ENCODE assay signal across 24 mouse cellular contexts in the genomic region with DNA sequence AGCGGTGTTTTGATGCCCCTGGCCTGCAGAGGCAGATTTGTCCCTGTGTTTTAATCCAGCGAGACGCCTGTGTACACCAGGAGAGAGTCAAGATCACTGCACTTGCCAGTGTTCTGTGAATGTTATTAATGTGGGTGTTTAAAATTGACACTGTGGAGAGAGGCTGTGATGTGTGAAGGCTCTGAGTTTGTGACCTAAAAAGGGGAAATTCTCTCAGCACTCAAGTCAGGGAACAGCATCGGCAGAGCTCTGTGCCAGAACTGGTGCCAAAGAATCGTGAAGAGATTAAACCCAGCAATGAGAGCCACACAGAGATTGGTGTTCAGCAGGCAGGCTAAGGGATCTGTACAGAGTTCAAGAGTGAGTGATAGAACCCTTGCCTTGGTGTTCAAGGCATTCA. TPM values are rescaled to one million over a fixed set of nuclear protein-coding genes. Genes with fewer than 3 reads are reported as not detected.
DNase-seq lines count a peak whose midpoint lies in the region; ATAC-seq and TF ChIP-seq lines count a peak whose summit lies in the region.
"Had no signal": no experiment of that assay in that cellular context is flagged by ENCODE, and none has a peak within 500 bp of the region (broad histone marks: within the 10 kb centered on the region; RNA-seq: fewer than 3 reads in every experiment).

No protein-coding gene starts in this region.

- no peak for TF ChIP-seq RAD21 in MEL (IDR thresholded peaks at IDR 0.05; ENCODE audit: low read depth, low read length)

- H3K36me3 ChIP-seq in MEL (ENCODE audit: control insufficient read depth in 1 of 2, insufficient read depth in 2 of 2, low read length in 2 of 2): peaks cover 0 to 6% of the 10 kb centered on the region in 2 experiments; a peak in 2 of 4 replicates
- no peaks in the 10 kb centered on the region for H3K36me3 ChIP-seq in hindbrain, embryonic 16.5 days (ENCODE audit: control insufficient read depth, insufficient read depth, low read length)
- H3K36me3 ChIP-seq: limb, embryonic 10.5 days; liver, embryonic 15.5 days; neural tube, embryonic 15.5 days had no signal

- no peak for DNase-seq in gastrocnemius, adult 2 months
- DNase-seq in gastrocnemius, postnatal 36 days: no peak
- peak; percentile 44 to 58 for DNase-seq in heart, postnatal 10 days
- DNase-seq in heart, adult 8-10 months (ENCODE audit: low spot score): no peak
- peak; percentile 33 for DNase-seq in MEL (ENCODE audit: low read depth, low spot score)
- peak; percentile 45 for DNase-seq in heart, postnatal 4 days
- DNase-seq in spleen, adult 18-20 months: no peak
- DNase-seq: adrenal gland, postnatal 36 days; cerebellum, adult 11-12 months; kidney, postnatal 25 days; liver; lung, postnatal 14 days; right cerebral cortex, adult 18-20 months; thymus, adult 18-20 months; thymus, postnatal 36 days had no signal

- no peak overlapping the region for H3K4me2 ChIP-seq in hindbrain, embryonic 16.5 days (ENCODE audit: low read length)
- H3K4me2 ChIP-seq: forebrain, embryonic 13.5 days; liver, embryonic 15.5 days; neural tube, embryonic 15.5 days had no signal

- WGBS in hindbrain, embryonic 16.5 days: 46% methylated on average over 5 of the region's 5 CpGs

- no peaks in the 10 kb centered on the region for H3K79me2 ChIP-seq in MEL (ENCODE audit: control insufficient read depth, insufficient read depth, low read length, poor library complexity)

- H3K9ac ChIP-seq in MEL (ENCODE audit: control insufficient read depth, low read depth, low read length, poor library complexity, severe bottlenecking): no peak overlapping the region
- H3K9ac ChIP-seq in hindbrain, embryonic 16.5 days (ENCODE audit: low read depth, low read length): no peak overlapping the region
- H3K9ac ChIP-seq: forebrain, embryonic 13.5 days; liver, embryonic 15.5 days; neural tube, embryonic 15.5 days had no signal

- no peak for TF ChIP-seq EP300 in MEL (IDR thresholded peaks at IDR 0.05; ENCODE audit: low read depth in 1 of 2, low read length in 2 of 2)

- no peak for ATAC-seq in hindbrain, embryonic 16.5 days
- ATAC-seq: CD4-positive, CD25-positive, alpha-beta regulatory T cell, adult 4 months; forebrain, embryonic 13.5 days; hindbrain, postnatal 0 days; intestine, postnatal 0 days had no signal

- H3K27me3 ChIP-seq in MEL (ENCODE audit: control insufficient read depth in 1 of 2, insufficient read depth in 2 of 2, low read length in 2 of 2): peaks cover 8 to 13% of the 10 kb centered on the region in 2 experiments
- no peaks in the 10 kb centered on the region for H3K27me3 ChIP-seq in hindbrain, embryonic 16.5 days (replicated peaks; ENCODE audit: control insufficient read depth, insufficient read depth, low read length)
- H3K27me3 ChIP-seq: neural tube, embryonic 15.5 days had no signal

- H3K4me3 ChIP-seq in gastrocnemius, adult 2 months: peak overlapping the region; percentile 75
- no peak overlapping the region for H3K4me3 ChIP-seq in MEL (ENCODE audit: control insufficient read depth in 1 of 2, insufficient read depth in 1 of 2, low read depth in 2 of 2, low read length in 2 of 2)
- no peak overlapping the region for H3K4me3 ChIP-seq in hindbrain, embryonic 16.5 days (ENCODE audit: low read length)
- H3K4me3 ChIP-seq: forebrain, embryonic 13.5 days; layer of hippocampus, adult 2 months; limb, embryonic 10.5 days; liver, embryonic 15.5 days; neural tube, embryonic 15.5 days had no signal

- TF ChIP-seq CTCF in gastrocnemius, adult 2 months (IDR thresholded peaks at IDR 0.05): no peak
- no peak for TF ChIP-seq CTCF in MEL (IDR thresholded peaks at IDR 0.05 in 2 of 3, conservative IDR thresholded peaks at IDR 0.05 in 1 of 3; ENCODE audit: control insufficient read depth in 1 of 3, insufficient read depth in 1 of 3, low read depth in 2 of 3, low read length in 3 of 3, poor library complexity in 1 of 3, severe bottlenecking in 1 of 3)

- H3K27ac ChIP-seq in gastrocnemius, adult 2 months: peak overlapping the region; percentile 97
- no peak overlapping the region for H3K27ac ChIP-seq in MEL (ENCODE audit: control insufficient read depth, low read depth, low read length)
- no peak overlapping the region for H3K27ac ChIP-seq in hindbrain, embryonic 16.5 days (ENCODE audit: low read depth, low read length)
- H3K27ac ChIP-seq: forebrain, embryonic 13.5 days; hindbrain, postnatal 0 days; layer of hippocampus, adult 2 months; limb, embryonic 10.5 days; liver, embryonic 15.5 days; neural tube, embryonic 15.5 days had no signal

- no peaks in the 10 kb centered on the region for H3K9me3 ChIP-seq in MEL (replicated peaks; ENCODE audit: insufficient read depth, low read length)
- no peaks in the 10 kb centered on the region for H3K9me3 ChIP-seq in hindbrain, embryonic 16.5 days (ENCODE audit: control insufficient read depth, low read length)
- H3K9me3 ChIP-seq: forebrain, embryonic 13.5 days; limb, embryonic 10.5 days; liver, embryonic 15.5 days; neural tube, embryonic 15.5 days had no signal

- intact Hi-C loops in gastrocnemius, adult 2 months (cut with DNase I): no loop called here
- intact Hi-C loops in gastrocnemius, postnatal 36 days (cut with DNase I): no loop called here
- intact Hi-C loops in heart, postnatal 10 days (cut with DNase I): loop anchor here (2.0 kb wide), 1 partner anchor 19 kb away; no protein-coding TSS in a partner anchor

- no peak for TF ChIP-seq POLR2A in MEL (IDR thresholded peaks at IDR 0.05; ENCODE audit: control insufficient read depth in 1 of 2, insufficient read depth in 1 of 2, low read depth in 1 of 2, low read length in 2 of 2, poor library complexity in 1 of 2)

- peaks cover 2 to 8% of the 10 kb centered on the region in 2 experiments for H3K4me1 ChIP-seq in MEL (ENCODE audit: control insufficient read depth in 1 of 2, insufficient read depth in 2 of 2, low read length in 2 of 2)
- no peaks in the 10 kb centered on the region; the same call in 1 of the 2 replicates for H3K4me1 ChIP-seq in hindbrain, embryonic 16.5 days (ENCODE audit: control insufficient read depth, insufficient read depth, low read depth, low read length)
- H3K4me1 ChIP-seq: liver, embryonic 15.5 days; neural tube, embryonic 15.5 days had no signal

TF ChIP-seq in MEL, 35 proteins besides CTCF, POLR2A, EP300 and RAD21:
- TF ChIP-seq GATA1 (IDR thresholded peaks at IDR 0.05; ENCODE audit: low read depth, low read length): no peak
- peak; percentile 73 for TF ChIP-seq RCOR1 (IDR thresholded peaks at IDR 0.05; ENCODE audit: low read depth, low read length)
- no peak for TF ChIP-seq ZKSCAN1 (IDR thresholded peaks at IDR 0.05; ENCODE audit: low read depth, low read length)

RNA-seq across cellular contexts. Expression of a gene that starts 17.3 kb away (rescaled TPM):
- 10 to 100 TPM; 28.6 to 33.8 TPM for total RNA-seq in gastrocnemius, adult 2 months (2021)
- total RNA-seq in gastrocnemius, postnatal 36 days (2021): 10 to 100 TPM; 24.8 to 27.0 TPM
- total RNA-seq in heart, postnatal 10 days (2021): 10 to 100 TPM; 55.1 to 56.4 TPM
- 10 to 100 TPM; 38.8 to 51.0 (median 43.0) TPM for total RNA-seq in heart, adult 8-10 months (2022)
- 124 and 134 TPM in 2 replicates for total RNA-seq in MEL (2012; rRNA removed)
- polyA plus RNA-seq in MEL (2012; ENCODE audit: insufficient read depth in 1 of 2, insufficient read length in 2 of 2, low read depth in 1 of 2, low replicate concordance in 2 of 2, missing spikeins in 1 of 2): 100 to 1,000 TPM; 117 to 129 TPM
- total RNA-seq in heart, postnatal 4 days (2021): 10 to 100 TPM; 70.1 to 76.5 TPM
- 72.9 and 75.7 TPM in 2 replicates for polyA plus RNA-seq in hindbrain, embryonic 16.5 days (2015; fragmentation: Nextera tagmentation; extraction: Ambion mirVana)

RNA-seq across cellular contexts. Expression of a gene that starts 21.6 kb away (rescaled TPM):
- 100 to 1,000 TPM; 515 to 576 TPM for total RNA-seq in gastrocnemius, adult 2 months (2021)
- total RNA-seq in gastrocnemius, postnatal 36 days (2021): 100 to 1,000 TPM; 495 to 686 TPM
- total RNA-seq in heart, postnatal 10 days (2021): 100 to 1,000 TPM; 208 to 286 TPM
- 100 to 1,000 TPM; 403 to 491 (median 419) TPM for total RNA-seq in heart, adult 8-10 months (2022)
- total RNA-seq in MEL (2012; rRNA removed): 3.5 and 5.3 TPM in 2 replicates
- polyA plus RNA-seq in MEL (2012; ENCODE audit: insufficient read depth in 1 of 2, insufficient read length in 2 of 2, low read depth in 1 of 2, low replicate concordance in 2 of 2, missing spikeins in 1 of 2): 10 to 100 TPM in 1 of 2 experiments, not detected in 1; 21.5 TPM
- 100 to 1,000 TPM; 140 to 147 TPM for total RNA-seq in heart, postnatal 4 days (2021)
- polyA plus RNA-seq in hindbrain, embryonic 16.5 days (2015; fragmentation: Nextera tagmentation; extraction: Ambion mirVana): 49.7 and 57.8 TPM in 2 replicates

RNA-seq across cellular contexts. Expression of a gene that starts 35.4 kb away (rescaled TPM):
- 10 to 100 TPM; 36.0 to 36.6 TPM for total RNA-seq in gastrocnemius, adult 2 months (2021)
- 10 to 100 TPM; 29.9 to 31.5 TPM for total RNA-seq in gastrocnemius, postnatal 36 days (2021)
- 10 to 100 TPM; 37.8 to 40.1 TPM for total RNA-seq in heart, postnatal 10 days (2021)
- total RNA-seq in heart, adult 8-10 months (2022): 10 to 100 TPM; 31.2 to 46.0 (median 36.4) TPM
- total RNA-seq in MEL (2012; rRNA removed): 19.5 and 21.9 TPM in 2 replicates
- polyA plus RNA-seq in MEL (2012; ENCODE audit: insufficient read depth in 1 of 2, insufficient read length in 2 of 2, low read depth in 1 of 2, low replicate concordance in 2 of 2, missing spikeins in 1 of 2): 10 to 100 TPM in 1 of 2 experiments, not detected in 1; 28.6 TPM
- 10 to 100 TPM; 41.5 to 42.2 TPM for total RNA-seq in heart, postnatal 4 days (2021)
- 102 and 109 TPM in 2 replicates for polyA plus RNA-seq in hindbrain, embryonic 16.5 days (2015; fragmentation: Nextera tagmentation; extraction: Ambion mirVana)

Comparison
In these comparisons a context has a peak if more than half of its experiments do, and no peak if none do; other contexts are left out.
1. DNase-seq: peak in heart, postnatal 10 days (2 of 2), MEL (single experiment) and heart, postnatal 4 days (single experiment); none in gastrocnemius, adult 2 months (single experiment), gastrocnemius, postnatal 36 days (0 of 2), heart, adult 8-10 months (single experiment) and spleen, adult 18-20 months (0 of 2).
2. RNA of a gene that starts 21.6 kb away (total RNA-seq): 495 to 686 TPM in gastrocnemius, postnatal 36 days, 515 to 576 TPM in gastrocnemius, adult 2 months, 403 to 491 TPM in heart, adult 8-10 months, 208 to 286 TPM in heart, postnatal 10 days and 140 to 147 TPM in heart, postnatal 4 days; 3.5 to 5.3 TPM in MEL; every median in the first group is over 10 times any median in the second.